Mouse (Mus musculus) heart, embryonic 16.5 days (tissue): ENCODE data around the gene 4930455H04Rik. TPM values are rescaled to one million over a fixed set of nuclear protein-coding genes. Genes with fewer than 3 reads are reported as not detected.

Source experiments
- ATAC-seq: fragments of 200-750 bp; cut with Nextera tagmentation; replicated peaks from 2 replicates; pipeline ENCODE4 v1.8.0; 2017; ENCODE audit warnings: moderate number of reproducible peaks; ENCODE audit not compliant: insufficient read depth, low FRiP score; ENCODE audit errors: extremely low read depth
- H3K27ac ChIP-seq: fragments of 300-500 bp; sonication (generic); 2 replicates; pipeline ENCODE4 v1.5.1; 2014; ENCODE audit warnings: mild to moderate bottlenecking, low read length, control low read depth, moderate library complexity
- H3K27me3 ChIP-seq: fragments of 300-500 bp; sonication (generic); 2 replicates; pipeline ENCODE4 v1.6.1; 2014; ENCODE audit warnings: low read length, mixed read lengths; ENCODE audit not compliant: control insufficient read depth, insufficient read depth
- H3K36me3 ChIP-seq: fragments of 300-500 bp; sonication (generic); 2 replicates; pipeline ENCODE4 v1.6.1; 2014; ENCODE audit not compliant: control insufficient read depth, insufficient read depth
- H3K4me1 ChIP-seq: fragments of 300-500 bp; sonication (generic); 2 replicates; pipeline ENCODE4 v1.6.1; 2014; ENCODE audit warnings: low read length, mixed read lengths; ENCODE audit not compliant: control insufficient read depth, insufficient read depth
- H3K4me2 ChIP-seq: fragments of 300-500 bp; sonication (generic); 2 replicates; pipeline ENCODE4 v1.6.1; 2014; ENCODE audit warnings: low read depth, mild to moderate bottlenecking, control low read depth, low read length
- H3K4me3 ChIP-seq: fragments of 300-500 bp; sonication (generic); 2 replicates; pipeline ENCODE4 v1.5.1; 2014; ENCODE audit warnings: mild to moderate bottlenecking, control low read depth, low read length
- H3K9ac ChIP-seq: fragments of 300-500 bp; sonication (generic); 2 replicates; pipeline ENCODE4 v1.6.1; 2014; ENCODE audit warnings: low read length, control low read depth
- H3K9me3 ChIP-seq: fragments of 300-500 bp; sonication (generic); replicated peaks from 2 replicates; pipeline ENCODE4 v1.6.1; 2016; ENCODE audit warnings: low read length; ENCODE audit not compliant: control insufficient read depth
- WGBS: fragments of 180-500 bp; shearing (Covaris S2); extraction: QIAGEN DNeasy Blood & Tissue Kit; methylation state at CpG from one replicate; pipeline ENCODE4 v1.1.7; 2014; 5-methylcytosine and 5-hydroxymethylcytosine counted together
- polyA plus RNA-seq: library from polyadenylated mRNA; unstranded; fragments of >200 nt; fragmentation: Nextera tagmentation; extraction: Ambion mirVana; gene quantifications from 2 replicates; pipeline ENCODE4 v1.2.1, GENCODE M21; 2015

Gene 4930455H04Rik
- polyA plus RNA-seq, 1 experiment from 2014 or later = 0.14 TPM

DNA sequence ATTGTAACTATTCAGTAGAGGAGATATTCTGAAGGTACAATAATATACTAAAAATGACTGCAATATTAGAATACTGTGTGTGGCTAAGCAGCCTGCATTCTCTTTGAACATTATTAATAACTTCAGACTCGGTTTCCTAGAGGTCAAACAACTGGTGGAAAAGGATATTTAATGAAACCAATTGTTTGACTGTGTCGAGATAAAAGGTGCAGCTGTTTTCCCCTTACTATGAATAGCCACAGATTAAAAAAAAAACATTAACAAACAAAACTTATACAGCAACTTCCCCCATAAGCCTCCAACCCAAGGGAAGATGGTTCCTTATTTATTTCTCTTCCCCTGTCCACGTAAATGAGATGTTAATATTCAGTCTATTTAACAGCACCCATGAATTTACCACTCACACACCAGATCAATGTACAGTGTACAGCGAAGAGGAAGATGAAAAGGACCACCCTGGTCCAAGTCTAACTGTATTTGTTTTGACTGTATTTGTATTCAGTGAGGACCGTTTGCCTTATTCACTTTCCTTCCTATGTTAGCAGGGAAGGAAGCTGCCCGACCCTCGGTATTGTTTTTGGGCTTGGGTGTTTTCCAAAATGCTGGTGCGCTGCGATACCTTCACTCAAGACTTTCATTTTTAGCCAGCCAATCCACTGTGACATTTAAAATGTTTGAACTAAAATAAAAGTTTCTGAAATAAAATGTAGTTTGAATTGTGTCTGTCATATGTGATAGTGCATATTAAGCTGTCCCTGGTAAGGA is 13.9 kb downstream of the 4930455H04Rik start:
- 59% methylated on average over 9 of the region's 9 CpGs for WGBS
- H3K9me3 ChIP-seq = 0 out of 2 replicates have a peak, but pooled peaks cover 6% of the 10 kb centered on the region
- H3K4me3 ChIP-seq = no peak overlapping the region
- H3K27me3 ChIP-seq = no peaks in the 10 kb centered on the region
- H3K27ac ChIP-seq = 0 out of 2 replicates have a peak overlapping the region, but pooled peaks have one; percentile 20
- H3K9ac ChIP-seq = no peak overlapping the region
- no peaks in the 10 kb centered on the region for H3K36me3 ChIP-seq
- no peak for ATAC-seq
- H3K4me1 ChIP-seq = no peaks in the 10 kb centered on the region
- H3K4me2 ChIP-seq = no peak overlapping the region; the same call in 1 of the 2 replicates

DNA sequence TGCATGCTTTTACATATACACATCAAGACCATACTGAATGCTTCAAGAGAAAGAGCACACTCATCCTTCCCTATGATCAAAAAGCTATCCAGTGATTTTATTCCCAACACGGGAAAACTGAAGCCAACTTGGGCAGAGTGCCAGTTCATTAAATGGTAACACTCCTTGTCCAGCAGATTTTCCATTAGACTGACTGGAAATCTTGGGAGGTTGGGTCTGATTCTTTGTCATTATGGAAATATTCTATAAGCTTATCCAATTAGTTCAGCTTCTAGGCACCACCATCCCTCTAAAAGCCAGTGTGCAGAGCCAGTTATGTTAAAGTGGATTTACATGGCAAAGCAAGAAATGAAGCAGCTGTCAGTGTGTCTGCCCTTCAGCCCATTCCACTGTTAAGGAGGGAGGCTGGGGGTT is 17.0 kb downstream of the 4930455H04Rik start:
- no peaks in the 10 kb centered on the region for H3K27me3 ChIP-seq
- H3K9me3 ChIP-seq = 0 out of 2 replicates have a peak, but pooled peaks cover 2% of the 10 kb centered on the region
- H3K9ac ChIP-seq = no peak overlapping the region
- H3K36me3 ChIP-seq = no peaks in the 10 kb centered on the region
- ATAC-seq = no peak
- WGBS = 27% methylated on average over 1 of the region's 1 CpGs
- no peaks in the 10 kb centered on the region for H3K4me1 ChIP-seq
- H3K27ac ChIP-seq = no peak overlapping the region
- no peak overlapping the region for H3K4me2 ChIP-seq
- no peak overlapping the region for H3K4me3 ChIP-seq

DNA sequence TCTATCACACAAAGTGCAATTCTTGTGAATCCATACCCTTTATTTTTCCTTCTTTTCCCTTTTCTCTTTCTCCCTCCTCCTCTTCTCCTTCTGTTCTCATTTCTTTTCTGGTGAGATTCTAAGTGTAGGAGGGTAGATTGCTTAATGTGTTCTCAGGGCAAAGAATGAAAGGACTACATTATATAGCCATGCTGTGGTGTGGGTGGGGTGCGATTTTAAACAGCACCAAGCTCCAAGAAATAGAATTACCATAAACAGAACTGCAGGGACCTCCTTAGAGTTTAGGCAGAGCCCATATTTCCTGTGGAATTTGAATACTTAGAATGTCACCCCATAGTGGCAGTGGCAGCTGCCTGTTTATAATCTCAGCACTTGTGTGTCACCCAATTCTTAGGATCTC is 17.7 kb downstream of the 4930455H04Rik start:
- Histone ChIP-seq H3K27ac (no peak overlapping the region), H3K27me3 (no peaks in the 10 kb centered on the region), H3K9me3 (0 out of 2 replicates have a peak, but pooled peaks cover 2% of the 10 kb centered on the region), H3K4me2 (no peak overlapping the region), H3K4me3 (no peak overlapping the region), H3K9ac (no peak overlapping the region), H3K36me3 (no peaks in the 10 kb centered on the region), H3K4me1 (no peaks in the 10 kb centered on the region)
- 52% methylated on average over 1 of the region's 1 CpGs for WGBS
- no peak for ATAC-seq

DNA sequence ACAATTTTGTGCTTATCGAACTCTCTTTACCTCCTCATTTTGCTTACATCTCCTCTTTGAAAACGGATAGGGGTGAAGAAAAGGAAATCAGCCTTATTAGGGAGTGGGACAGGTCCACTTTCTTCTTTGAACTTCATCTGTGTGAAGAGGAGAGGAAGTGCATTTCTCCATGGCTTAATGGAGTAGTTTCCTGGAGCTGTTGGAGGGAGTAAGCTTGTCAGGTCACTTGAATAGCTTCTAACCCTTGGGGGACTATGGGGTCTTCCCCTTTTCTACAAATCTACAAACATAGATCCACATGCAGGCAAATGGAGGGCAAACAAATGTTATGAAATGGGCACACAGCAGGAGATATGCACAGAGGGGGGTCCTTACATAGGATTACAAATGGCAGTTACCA is 18.4 kb downstream of the 4930455H04Rik start:
- H3K36me3 ChIP-seq = no peaks in the 10 kb centered on the region
- H3K4me2 ChIP-seq = no peak overlapping the region
- 44% methylated on average over 2 of the region's 2 CpGs for WGBS
- H3K27me3 ChIP-seq = no peaks in the 10 kb centered on the region
- no peak overlapping the region for H3K27ac ChIP-seq
- no peak overlapping the region for H3K9ac ChIP-seq
- no peak overlapping the region for H3K4me3 ChIP-seq
- H3K9me3 ChIP-seq = 0 out of 2 replicates have a peak, but pooled peaks cover 2% of the 10 kb centered on the region
- ATAC-seq = no peak
- H3K4me1 ChIP-seq = no peaks in the 10 kb centered on the region

DNA sequence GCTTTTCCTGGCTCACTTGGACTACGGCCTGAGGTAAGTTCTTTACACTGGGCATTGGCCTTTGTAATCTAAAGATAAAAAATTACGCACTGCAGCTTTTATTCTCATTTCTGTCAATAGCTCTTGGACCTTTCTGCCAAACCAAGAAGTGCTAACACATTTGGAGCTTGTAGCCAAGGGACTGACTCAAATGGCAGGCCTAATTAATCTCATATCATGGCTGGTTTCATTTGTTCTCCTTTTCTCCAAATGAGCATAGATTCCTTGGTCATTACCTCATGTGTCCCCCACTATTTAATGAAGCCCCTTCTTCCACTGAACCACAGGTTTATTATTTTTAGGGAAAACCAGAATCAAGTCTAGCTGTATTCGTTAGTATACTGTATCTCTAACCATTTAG is 20.2 kb downstream of the 4930455H04Rik start:
- 0 out of 2 replicates have a peak, but pooled peaks cover 2% of the 10 kb centered on the region for H3K9me3 ChIP-seq
- H3K27ac ChIP-seq = no peak overlapping the region
- H3K4me2 ChIP-seq = no peak overlapping the region
- no peak overlapping the region for H3K4me3 ChIP-seq
- no peak overlapping the region for H3K9ac ChIP-seq
- H3K4me1 ChIP-seq = no peaks in the 10 kb centered on the region
- no peak for ATAC-seq
- H3K27me3 ChIP-seq = no peaks in the 10 kb centered on the region
- H3K36me3 ChIP-seq = no peaks in the 10 kb centered on the region
- WGBS = 71% methylated on average over 3 of the region's 3 CpGs

DNA sequence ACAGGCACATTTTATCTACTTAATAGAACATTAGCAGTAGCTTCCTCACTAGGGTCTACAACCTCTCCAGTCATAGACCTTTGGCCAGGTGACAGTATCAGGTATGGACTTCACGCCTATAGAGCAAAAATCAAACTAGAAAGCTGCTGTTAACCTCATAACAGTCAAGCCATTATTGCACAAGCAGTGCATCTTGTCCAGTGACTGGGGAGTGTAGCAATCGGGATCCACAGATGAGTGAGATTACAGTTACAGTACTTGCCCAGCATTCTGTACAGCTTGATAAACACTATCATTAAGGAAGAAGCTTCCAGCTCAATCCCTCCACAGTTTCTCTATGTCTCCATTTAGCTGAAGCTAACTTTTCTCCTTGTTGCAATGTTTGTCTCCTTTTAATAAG is 23.1 kb downstream of the 4930455H04Rik start:
- Histone ChIP-seq H3K4me3 (no peak overlapping the region), H3K36me3 (no peaks in the 10 kb centered on the region), H3K4me1 (no peaks in the 10 kb centered on the region), H3K9me3 (0 out of 2 replicates have a peak, but pooled peaks cover 2% of the 10 kb centered on the region), H3K27ac (no peak overlapping the region), H3K9ac (no peak overlapping the region), H3K4me2 (no peak overlapping the region), H3K27me3 (no peaks in the 10 kb centered on the region)
- ATAC-seq = no peak
- 67% methylated on average over 2 of the region's 2 CpGs for WGBS

DNA sequence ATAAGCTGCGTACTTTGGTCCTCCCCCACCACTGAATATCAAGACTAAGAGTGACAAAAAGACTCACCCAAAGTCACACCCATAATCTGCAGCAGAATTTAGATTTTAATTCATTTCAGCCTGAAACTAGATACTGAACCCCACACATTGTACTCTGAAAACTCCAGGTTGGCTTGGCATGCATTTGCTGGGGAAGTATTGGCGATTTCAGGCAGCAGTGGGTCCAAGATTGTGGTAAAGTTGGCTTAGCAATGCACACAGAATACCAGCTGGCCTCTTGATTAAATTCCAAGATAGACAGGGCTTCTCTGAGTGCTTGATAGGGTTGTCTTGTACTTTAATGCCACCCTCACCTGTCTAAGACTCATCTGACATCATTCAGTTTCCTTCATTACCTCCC is 24.9 kb downstream of the 4930455H04Rik start:
- Histone ChIP-seq H3K4me1 (no peaks in the 10 kb centered on the region), H3K9ac (no peak overlapping the region), H3K27ac (no peak overlapping the region), H3K9me3 (0 out of 2 replicates have a peak, but pooled peaks cover 2% of the 10 kb centered on the region), H3K4me3 (no peak overlapping the region), H3K4me2 (no peak overlapping the region), H3K36me3 (no peaks in the 10 kb centered on the region), H3K27me3 (no peaks in the 10 kb centered on the region)
- ATAC-seq = no peak
- 71% methylated on average over 2 of the region's 2 CpGs for whole genome bisulfite sequencing

DNA sequence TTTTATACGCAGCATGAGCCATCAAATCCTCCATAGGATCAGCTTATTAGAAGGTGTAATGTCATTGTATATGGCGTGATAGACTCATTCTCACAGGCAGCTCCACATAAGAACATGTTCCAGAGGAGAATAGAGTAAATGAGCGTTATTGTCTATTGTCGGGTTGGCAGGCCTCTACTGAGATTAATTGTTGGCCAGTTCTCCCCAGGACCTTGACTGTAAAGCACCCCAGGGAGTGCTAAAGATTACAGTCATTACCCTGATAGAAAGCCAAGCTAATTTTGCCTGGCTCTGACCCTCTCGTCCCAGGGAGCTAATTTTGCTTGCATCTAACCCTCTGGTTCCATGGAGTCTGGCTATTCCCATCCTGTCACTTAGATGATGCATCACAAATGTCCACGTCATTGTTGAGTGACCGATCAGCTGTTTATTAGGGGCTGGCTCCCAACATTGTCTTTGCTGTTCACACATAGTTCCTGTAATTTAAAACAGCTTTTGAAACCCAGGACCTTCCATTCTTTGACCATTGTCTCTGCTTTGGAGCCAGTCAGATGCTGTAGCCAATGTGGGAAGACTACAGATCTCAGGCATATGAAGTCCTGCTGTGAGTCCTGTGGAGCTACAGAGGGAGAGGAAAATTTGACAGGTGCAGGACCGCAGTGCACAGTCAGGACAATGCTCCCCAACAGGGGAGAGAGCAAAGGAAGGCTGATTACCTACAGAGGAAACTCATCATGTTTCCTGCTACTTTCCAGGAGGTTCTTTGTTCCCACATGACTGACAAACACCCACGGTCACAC is 33.8 kb downstream of the 4930455H04Rik start:
- H3K4me1 ChIP-seq = no peaks in the 10 kb centered on the region
- no peak overlapping the region for H3K4me2 ChIP-seq
- H3K27ac ChIP-seq = no peak overlapping the region
- H3K9me3 ChIP-seq = no peaks in the 10 kb centered on the region
- no peak for ATAC-seq
- H3K4me3 ChIP-seq = no peak overlapping the region
- H3K9ac ChIP-seq = no peak overlapping the region
- H3K27me3 ChIP-seq = no peaks in the 10 kb centered on the region
- H3K36me3 ChIP-seq = no peaks in the 10 kb centered on the region
- 64% methylated on average over 9 of the region's 9 CpGs for WGBS

DNA sequence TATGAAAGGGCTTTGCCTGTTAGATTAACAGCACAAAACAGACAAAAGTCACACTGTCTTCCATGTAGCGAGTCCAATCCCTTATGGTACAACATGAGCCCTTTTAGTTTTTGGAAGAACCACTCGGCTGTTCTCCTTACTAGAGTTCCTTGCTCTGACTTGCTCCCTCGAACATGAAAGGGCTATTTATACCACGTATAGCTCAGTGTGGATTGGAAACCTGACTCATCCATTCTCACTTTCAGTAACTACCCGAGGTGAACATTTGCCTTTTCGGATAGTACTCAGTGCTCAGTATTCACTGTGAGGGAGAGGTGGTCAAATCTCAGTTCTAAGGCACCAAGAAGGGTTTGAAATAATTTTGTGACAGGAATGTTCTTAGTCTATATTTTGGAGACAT is 35.3 kb downstream of the 4930455H04Rik start:
- Histone ChIP-seq H3K27me3 (no peaks in the 10 kb centered on the region), H3K36me3 (no peaks in the 10 kb centered on the region), H3K27ac (no peak overlapping the region), H3K4me2 (no peak overlapping the region), H3K9ac (no peak overlapping the region), H3K4me3 (no peak overlapping the region), H3K9me3 (no peaks in the 10 kb centered on the region), H3K4me1 (no peaks in the 10 kb centered on the region)
- 52% methylated on average over 6 of the region's 6 CpGs for WGBS
- no peak for ATAC-seq
